Mouse (Mus musculus): ENCODE data around the gene Ptp4a2. TPM values are rescaled to one million over a fixed set of nuclear protein-coding genes. Genes with fewer than 3 reads are reported as not detected.

The Ptp4a2 gene
- polyA plus RNA-seq, 1 experiment from 2014 or later: 315 TPM

- Histone ChIP-seq H3K4me2 (ENCODE audit: low read depth, severe bottlenecking) (peak overlapping the region; percentile 39), H3K4me3 (ENCODE audit: low read depth, low read length) (no peak overlapping the region), H3K4me1 (ENCODE audit: control insufficient read depth, insufficient read depth, low read length) (peaks cover 19% of the 10 kb centered on the region), H3K27me3 (ENCODE audit: control insufficient read depth, insufficient read depth, low read length) (no peaks in the 10 kb centered on the region), H3K36me3 (ENCODE audit: control insufficient read depth, insufficient read depth, low read length) (no peaks in the 10 kb centered on the region), H3K27ac (replicated peaks; ENCODE audit: low read depth, low read length) (peak overlapping the region; percentile 60), H3K9ac (ENCODE audit: low read length) (no peak overlapping the region), H3K9me3 (ENCODE audit: control insufficient read depth, low read length) (no peaks in the 10 kb centered on the region)
- ATAC-seq (ENCODE audit: insufficient number of reproducible peaks, low FRiP score, low TSS enrichment, low read depth) (peak; percentile 87), DNase-seq (ENCODE audit: low spot score) (peak; percentile 89)
- under 1% methylated on average over 21 of the region's 21 CpGs for WGBS
Measured at GRCm38 (mm10) chr4:129771672-129772521, 39.1 kb upstream of the Ptp4a2 start.

DNA sequence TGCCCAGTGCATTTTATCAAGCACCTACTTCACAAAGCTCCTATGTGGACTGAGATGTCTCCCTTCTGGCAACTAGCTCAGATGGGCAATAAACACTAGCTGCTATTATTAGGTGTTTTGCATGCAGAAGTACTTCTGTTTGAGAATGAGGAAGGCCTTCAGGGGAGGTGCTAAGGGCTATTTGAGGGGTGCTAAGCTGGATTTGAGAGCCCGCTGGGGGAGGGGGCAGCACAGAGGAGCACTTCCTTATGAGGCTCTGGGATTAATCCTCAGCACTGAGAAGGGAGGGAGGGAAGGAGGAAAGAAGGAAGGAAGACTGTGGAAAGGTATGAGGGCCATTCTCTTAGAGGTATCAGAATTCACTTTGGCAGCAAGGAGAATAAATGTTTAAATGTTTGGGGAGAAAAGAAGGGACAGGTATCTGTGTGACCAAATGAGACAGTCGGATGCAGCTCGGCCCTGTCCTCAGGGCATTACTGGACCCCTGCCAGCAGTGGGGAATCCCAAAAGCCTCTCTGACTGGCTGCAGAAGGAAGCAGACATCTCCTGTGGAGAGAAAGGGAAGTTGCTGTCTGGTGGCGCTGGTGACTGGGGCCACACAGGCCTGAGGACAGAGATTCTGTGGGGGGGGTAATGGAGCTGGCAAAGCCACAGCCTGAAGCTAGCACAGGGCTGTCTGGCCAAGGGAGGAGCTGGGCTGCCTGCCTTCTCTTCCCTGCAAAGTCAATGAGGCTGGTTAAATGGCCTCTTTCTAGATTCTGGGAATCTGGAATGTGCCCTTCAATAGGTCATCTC is 28.9 kb upstream of the Ptp4a2 start:
- no peaks in the 10 kb centered on the region for H3K9me3 ChIP-seq (ENCODE audit: control insufficient read depth, low read length)
- no peaks in the 10 kb centered on the region for H3K27me3 ChIP-seq (ENCODE audit: control insufficient read depth, insufficient read depth, low read length)
- 31% methylated on average over 4 of the region's 4 CpGs for WGBS
- H3K4me1 ChIP-seq (ENCODE audit: control insufficient read depth, insufficient read depth, low read length): peaks cover 7% of the 10 kb centered on the region
- DNase-seq (ENCODE audit: low spot score): no peak
- H3K27ac ChIP-seq (replicated peaks; ENCODE audit: low read depth, low read length): no peak overlapping the region
- no peak overlapping the region for H3K4me3 ChIP-seq (ENCODE audit: low read depth, low read length)
- no peak overlapping the region for H3K4me2 ChIP-seq (ENCODE audit: low read depth, severe bottlenecking)
- no peaks in the 10 kb centered on the region for H3K36me3 ChIP-seq (ENCODE audit: control insufficient read depth, insufficient read depth, low read length)
- ATAC-seq (ENCODE audit: insufficient number of reproducible peaks, low FRiP score, low TSS enrichment, low read depth): no peak
- H3K9ac ChIP-seq (ENCODE audit: low read length): no peak overlapping the region

DNA sequence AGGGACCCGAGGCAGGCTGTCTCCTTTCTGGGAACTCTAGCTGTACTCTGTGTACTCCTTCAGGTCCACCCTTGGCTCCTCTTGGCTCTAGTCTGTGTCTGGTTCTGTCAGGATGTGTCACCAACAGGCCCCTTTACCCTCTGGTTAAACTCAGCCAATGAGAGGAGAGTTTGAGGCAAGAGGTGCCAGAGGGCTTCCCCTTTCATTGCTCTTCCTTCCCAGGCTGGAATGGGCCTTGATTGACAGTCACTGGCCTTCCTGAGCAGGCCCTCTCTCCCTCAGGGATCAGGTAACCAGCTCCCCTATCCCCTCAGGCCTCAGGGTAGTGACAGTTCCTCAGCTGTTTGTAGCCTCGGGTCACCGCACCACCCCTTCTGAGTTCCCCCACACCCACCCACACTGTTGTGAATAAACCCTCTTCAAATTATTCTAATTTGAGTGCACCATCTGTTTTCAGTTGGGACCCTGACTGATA is 28.1 kb upstream of the Ptp4a2 start:
- DNase-seq (ENCODE audit: low spot score): no peak
- no peak overlapping the region for H3K4me3 ChIP-seq (ENCODE audit: low read depth, low read length)

GRCm38 (mm10) chr4:129783506-129783905 is 27.5 kb upstream of the Ptp4a2 start:
- ATAC-seq (ENCODE audit: insufficient number of reproducible peaks, low FRiP score, low TSS enrichment, low read depth) (no peak), DNase-seq (ENCODE audit: low spot score) (no peak)
- H3K9ac ChIP-seq (ENCODE audit: low read length): no peak overlapping the region
- no peaks in the 10 kb centered on the region for H3K9me3 ChIP-seq (ENCODE audit: control insufficient read depth, low read length)
- WGBS: 84% methylated on average over 5 of the region's 5 CpGs
- H3K27me3 ChIP-seq (ENCODE audit: control insufficient read depth, insufficient read depth, low read length): no peaks in the 10 kb centered on the region
- no peaks in the 10 kb centered on the region for H3K36me3 ChIP-seq (ENCODE audit: control insufficient read depth, insufficient read depth, low read length)
- H3K27ac ChIP-seq (replicated peaks; ENCODE audit: low read depth, low read length): no peak overlapping the region
- H3K4me2 ChIP-seq (ENCODE audit: low read depth, severe bottlenecking): no peak overlapping the region
- H3K4me3 ChIP-seq (ENCODE audit: low read depth, low read length): no peak overlapping the region
- peaks cover 8% of the 10 kb centered on the region for H3K4me1 ChIP-seq (ENCODE audit: control insufficient read depth, insufficient read depth, low read length)

More for the DNA sequence above, 28.1 kb upstream of the Ptp4a2 start:
- Histone ChIP-seq H3K4me1 (ENCODE audit: control insufficient read depth, insufficient read depth, low read length) (peaks cover 7% of the 10 kb centered on the region), H3K9ac (ENCODE audit: low read length) (no peak overlapping the region), H3K9me3 (ENCODE audit: control insufficient read depth, low read length) (no peaks in the 10 kb centered on the region), H3K27me3 (ENCODE audit: control insufficient read depth, insufficient read depth, low read length) (no peaks in the 10 kb centered on the region), H3K27ac (replicated peaks; ENCODE audit: low read depth, low read length) (no peak overlapping the region), H3K4me2 (ENCODE audit: low read depth, severe bottlenecking) (no peak overlapping the region), H3K36me3 (ENCODE audit: control insufficient read depth, insufficient read depth, low read length) (no peaks in the 10 kb centered on the region)
- ATAC-seq (ENCODE audit: insufficient number of reproducible peaks, low FRiP score, low TSS enrichment, low read depth): no peak
- WGBS: 24% methylated on average over 3 of the region's 3 CpGs

GRCm38 (mm10) chr4:129785178-129785577 is 25.8 kb upstream of the Ptp4a2 start:
- ATAC-seq (ENCODE audit: insufficient number of reproducible peaks, low FRiP score, low TSS enrichment, low read depth) (no peak), DNase-seq (ENCODE audit: low spot score) (peak; percentile 82)
- Histone ChIP-seq H3K27ac (replicated peaks; ENCODE audit: low read depth, low read length) (no peak overlapping the region), H3K27me3 (ENCODE audit: control insufficient read depth, insufficient read depth, low read length) (no peaks in the 10 kb centered on the region), H3K4me3 (ENCODE audit: low read depth, low read length) (no peak overlapping the region), H3K4me2 (ENCODE audit: low read depth, severe bottlenecking) (no peak overlapping the region), H3K9me3 (ENCODE audit: control insufficient read depth, low read length) (no peaks in the 10 kb centered on the region), H3K36me3 (ENCODE audit: control insufficient read depth, insufficient read depth, low read length) (no peaks in the 10 kb centered on the region), H3K9ac (ENCODE audit: low read length) (no peak overlapping the region), H3K4me1 (ENCODE audit: control insufficient read depth, insufficient read depth, low read length) (peaks cover 14% of the 10 kb centered on the region)
- 2% methylated on average over 4 of the region's 4 CpGs for WGBS

DNA sequence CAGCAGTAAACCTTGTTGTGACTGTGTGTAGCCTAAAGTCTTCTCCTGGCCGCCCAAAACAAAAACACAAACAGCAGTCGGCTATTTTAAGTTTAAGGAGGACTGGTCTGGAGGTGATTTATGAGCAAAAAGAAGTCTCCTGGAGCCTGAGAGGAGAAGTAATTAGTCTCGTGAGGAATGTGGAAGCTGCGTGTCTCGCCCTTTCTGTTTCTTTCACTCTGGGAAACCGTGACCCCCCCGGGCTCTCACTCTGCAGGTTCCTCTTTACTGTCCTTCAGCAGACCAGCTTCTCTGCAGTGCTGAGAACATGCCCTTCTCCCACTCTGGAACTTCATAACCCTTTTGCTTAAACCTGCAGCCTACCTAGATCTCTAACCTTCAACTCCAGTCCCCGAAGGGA is 22.3 kb upstream of the Ptp4a2 start:
- H3K27me3 ChIP-seq (ENCODE audit: control insufficient read depth, insufficient read depth, low read length): no peaks in the 10 kb centered on the region
- H3K4me2 ChIP-seq (ENCODE audit: low read depth, severe bottlenecking): no peak overlapping the region
- H3K4me3 ChIP-seq (ENCODE audit: low read depth, low read length): no peak overlapping the region
- H3K4me1 ChIP-seq (ENCODE audit: control insufficient read depth, insufficient read depth, low read length): peaks cover 10% of the 10 kb centered on the region
- WGBS: 21% methylated on average over 8 of the region's 8 CpGs
- ATAC-seq (ENCODE audit: insufficient number of reproducible peaks, low FRiP score, low TSS enrichment, low read depth) (no peak), DNase-seq (ENCODE audit: low spot score) (peak; percentile 36)
- H3K36me3 ChIP-seq (ENCODE audit: control insufficient read depth, insufficient read depth, low read length): no peaks in the 10 kb centered on the region
- H3K9ac ChIP-seq (ENCODE audit: low read length): no peak overlapping the region
- peak overlapping the region; percentile 42; the same call in 1 of the 2 replicates for H3K27ac ChIP-seq (replicated peaks; ENCODE audit: low read depth, low read length)
- H3K9me3 ChIP-seq (ENCODE audit: control insufficient read depth, low read length): no peaks in the 10 kb centered on the region

- Histone ChIP-seq H3K4me3 (ENCODE audit: low read depth, low read length) (no peak overlapping the region), H3K4me1 (ENCODE audit: control insufficient read depth, insufficient read depth, low read length) (peaks cover 11% of the 10 kb centered on the region), H3K9me3 (ENCODE audit: control insufficient read depth, low read length) (no peaks in the 10 kb centered on the region), H3K27ac (replicated peaks; ENCODE audit: low read depth, low read length) (no peak overlapping the region), H3K9ac (ENCODE audit: low read length) (no peak overlapping the region), H3K36me3 (ENCODE audit: control insufficient read depth, insufficient read depth, low read length) (no peaks in the 10 kb centered on the region), H3K4me2 (ENCODE audit: low read depth, severe bottlenecking) (no peak overlapping the region), H3K27me3 (ENCODE audit: control insufficient read depth, insufficient read depth, low read length) (no peaks in the 10 kb centered on the region)
- ATAC-seq (ENCODE audit: insufficient number of reproducible peaks, low FRiP score, low TSS enrichment, low read depth) (no peak), DNase-seq (ENCODE audit: low spot score) (no peak)
- 90% methylated on average over 2 of the region's 2 CpGs for WGBS
Measured at GRCm38 (mm10) chr4:129789635-129790034, 21.4 kb upstream of the Ptp4a2 start.

DNA sequence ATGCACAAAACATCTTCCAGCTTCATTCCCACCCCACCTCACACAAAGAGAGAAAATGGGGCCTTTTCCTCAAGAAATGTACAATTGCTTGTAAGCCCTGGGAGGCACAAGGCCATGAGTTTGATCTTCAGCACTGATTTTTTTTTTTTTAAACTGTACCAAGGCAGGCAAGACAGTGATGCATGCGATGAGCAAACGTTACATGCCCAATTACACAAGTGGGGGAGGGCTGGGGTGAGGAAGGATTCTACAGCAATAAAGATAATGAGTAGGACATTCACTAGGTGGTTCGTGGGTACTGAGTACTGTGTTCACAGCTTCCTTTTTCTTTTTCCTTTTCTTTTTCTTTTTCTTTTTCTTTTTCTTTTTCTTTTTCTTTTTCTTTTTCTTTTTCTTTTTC is 20.5 kb upstream of the Ptp4a2 start:
- peaks cover 19% of the 10 kb centered on the region for H3K4me1 ChIP-seq (ENCODE audit: control insufficient read depth, insufficient read depth, low read length)
- ATAC-seq (ENCODE audit: insufficient number of reproducible peaks, low FRiP score, low TSS enrichment, low read depth) (no peak), DNase-seq (ENCODE audit: low spot score) (no peak)
- H3K9ac ChIP-seq (ENCODE audit: low read length): no peak overlapping the region
- H3K4me3 ChIP-seq (ENCODE audit: low read depth, low read length): no peak overlapping the region
- no peak overlapping the region for H3K4me2 ChIP-seq (ENCODE audit: low read depth, severe bottlenecking)
- 77% methylated on average over 3 of the region's 3 CpGs for WGBS
- H3K27ac ChIP-seq (replicated peaks; ENCODE audit: low read depth, low read length): no peak overlapping the region
- H3K27me3 ChIP-seq (ENCODE audit: control insufficient read depth, insufficient read depth, low read length): no peaks in the 10 kb centered on the region
- H3K36me3 ChIP-seq (ENCODE audit: control insufficient read depth, insufficient read depth, low read length): no peaks in the 10 kb centered on the region
- no peaks in the 10 kb centered on the region for H3K9me3 ChIP-seq (ENCODE audit: control insufficient read depth, low read length)
